Mouse (Mus musculus) cerebellum, adult 11-12 months (tissue): ENCODE measurements around the gene Scamp3.
A peak's percentile ranks its signal among the peaks of the same experiment; 100 is the strongest.

Experiments
- DNase-seq: peaks from one replicate; pipeline ENCODE4 v3.0.0; 2022

The Scamp3 gene

GRCm38 (mm10) chr3:89227307-89228179 is 50.3 kb downstream of the Scamp3 start:
- DNase-seq = no peak

GRCm38 (mm10) chr3:89228180-89228549 is 50.9 kb downstream of the Scamp3 start:
- DNase-seq = peak; percentile 77

GRCm38 (mm10) chr3:89228836-89229235 is 51.6 kb downstream of the Scamp3 start, which contains the start of gene Muc1:
Muc1 (plus strand) TSS chr3:89229057.
- no peak for DNase-seq

DNA sequence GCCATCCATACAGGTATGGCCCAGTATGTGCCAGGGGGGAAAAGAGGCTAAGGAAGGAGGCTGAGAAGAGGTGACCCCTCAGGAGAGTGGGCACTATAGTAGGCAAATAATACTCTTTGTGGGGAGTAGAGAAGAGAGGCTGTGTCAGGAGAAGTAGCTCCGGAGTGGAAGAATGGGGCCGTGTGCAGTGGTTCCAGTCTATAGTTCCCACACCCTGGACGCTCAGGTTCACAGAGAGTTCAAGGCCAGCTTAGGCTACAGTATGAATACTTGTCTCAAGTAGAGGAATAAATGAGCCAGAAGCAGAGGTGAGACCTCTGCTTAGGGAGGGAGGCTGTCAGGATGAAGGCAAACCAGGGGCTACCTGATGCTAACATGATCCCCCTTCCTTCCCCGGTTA is 52.0 kb downstream of the Scamp3 start:
- DNase-seq = no peak

GRCm38 (mm10) chr3:89230561-89230960 is 53.3 kb downstream of the Scamp3 start:
- no peak for DNase-seq

- DNase-seq = no peak
Measured at GRCm38 (mm10) chr3:89231345-89231744, 54.1 kb downstream of the Scamp3 start.

DNA sequence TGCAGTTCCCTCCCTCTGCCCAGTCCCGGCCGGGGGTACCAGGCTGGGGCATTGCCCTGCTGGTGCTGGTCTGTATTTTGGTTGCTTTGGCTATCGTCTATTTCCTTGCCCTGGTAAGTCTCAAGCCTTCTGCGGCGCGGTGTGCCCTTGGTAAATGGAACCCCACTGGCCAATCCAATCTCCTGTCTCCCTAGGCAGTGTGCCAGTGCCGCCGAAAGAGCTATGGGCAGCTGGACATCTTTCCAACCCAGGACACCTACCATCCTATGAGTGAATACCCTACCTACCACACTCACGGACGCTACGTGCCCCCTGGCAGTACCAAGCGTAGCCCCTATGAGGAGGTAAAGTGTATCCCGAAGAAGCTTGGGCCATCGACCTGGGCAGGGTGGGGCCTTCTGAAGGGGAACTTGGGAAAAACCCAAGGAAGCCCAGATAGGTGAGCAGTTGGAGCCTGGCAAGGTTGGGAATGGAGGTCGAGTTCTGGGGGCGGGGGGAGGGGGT is 54.6 kb downstream of the Scamp3 start:
- no peak for DNase-seq
